Mouse (Mus musculus) right cerebral cortex, postnatal 10 days (tissue): ENCODE measurements around the gene Slc34a1.

Source experiments
- DNase-seq, 2 experiments: peaks; one replicate each; pipeline ENCODE4 v3.0.0; 2021; ENCODE audit warnings: low spot score in 2 of 2

Slc34a1 gene

DNA sequence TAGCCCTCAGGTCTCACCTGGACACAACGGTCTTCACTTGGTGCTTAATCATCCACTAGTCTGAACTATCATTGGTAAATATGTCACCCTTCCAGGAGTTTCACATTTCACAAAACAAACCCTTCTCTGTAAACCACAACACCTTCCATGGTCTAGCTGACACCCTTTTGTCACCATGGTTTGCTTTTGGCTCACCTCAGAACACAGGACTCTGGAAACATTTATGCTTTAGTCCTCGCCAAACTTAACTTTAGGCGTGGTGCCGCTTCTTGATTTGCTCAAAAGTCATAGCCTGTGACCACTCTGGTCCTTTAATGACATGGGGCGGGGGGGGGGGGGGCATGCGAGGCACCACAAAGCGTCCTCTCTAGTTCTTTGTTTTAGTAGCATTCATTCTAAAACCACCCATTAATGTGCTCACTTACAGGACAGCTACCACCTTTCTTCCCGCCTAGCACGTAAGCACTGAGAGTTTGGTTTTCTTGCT lies 45.9 kb downstream of the Slc34a1 start:
- DNase-seq = no peak

GRCm38 (mm10) chr13:55444286-55444936 lies 46.4 kb downstream of the Slc34a1 start:
- peak in 1 of 2 experiments; percentile 82 for DNase-seq

DNA sequence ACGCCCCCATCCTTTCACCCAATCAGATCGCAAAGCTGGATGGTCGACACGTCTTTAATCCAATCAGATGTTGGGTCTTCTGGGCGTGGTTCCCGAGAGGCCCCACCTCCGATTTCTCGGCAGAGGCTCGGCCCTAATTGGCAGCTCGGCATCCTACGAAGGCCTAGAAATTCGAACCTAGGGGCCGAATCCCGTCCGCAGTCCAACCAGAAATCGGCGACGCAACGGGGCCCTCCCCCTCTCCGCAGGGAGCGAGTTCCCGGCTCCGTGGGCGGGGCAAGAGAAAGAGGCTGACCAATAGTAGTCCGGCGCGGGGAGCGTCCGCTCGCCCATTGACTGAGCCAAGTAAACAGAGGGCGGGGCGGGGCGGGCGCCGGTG lies 46.9 kb downstream of the Slc34a1 start, which contains the start of gene Grk6:
TSS of gene Grk6 (plus strand) at position 136 of the 379 bp plus-strand sequence.
- peak; percentile 100 for DNase-seq

DNA sequence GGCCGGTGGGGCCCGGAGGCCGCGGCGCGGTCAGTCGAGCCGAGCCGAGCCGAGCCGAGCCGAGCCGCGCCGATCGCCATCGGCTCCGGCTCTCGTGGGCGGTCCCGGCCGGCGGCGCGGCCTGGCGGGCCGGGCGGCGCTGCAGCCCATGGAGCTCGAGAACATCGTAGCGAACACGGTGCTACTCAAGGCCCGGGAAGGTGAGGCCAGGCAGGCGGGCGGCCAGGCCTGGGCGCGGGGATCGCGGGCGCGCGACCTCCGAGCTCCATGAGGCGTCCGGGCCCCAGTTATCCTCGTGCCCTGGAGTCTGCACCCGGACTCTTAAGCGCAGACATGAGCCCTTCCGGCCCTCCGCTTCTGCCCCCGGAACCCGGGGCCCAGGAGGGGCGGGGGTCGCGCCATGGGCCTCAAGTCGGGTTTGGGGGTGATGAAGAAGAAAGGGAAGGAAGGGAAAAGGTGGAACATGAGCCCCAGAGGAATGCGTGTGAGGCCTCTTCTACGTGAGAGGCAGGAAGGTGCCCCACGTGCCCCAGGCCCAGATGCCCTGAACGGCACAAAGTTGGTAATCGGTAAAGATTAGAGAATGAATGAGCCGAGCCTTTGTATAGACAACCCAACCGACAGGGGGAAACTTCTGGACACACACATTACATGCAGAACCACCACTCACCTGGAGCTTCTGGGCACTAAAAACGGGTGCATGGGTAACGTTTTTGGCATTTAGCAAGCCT lies 47.5 kb downstream of the Slc34a1 start:
- DNase-seq = peak in 1 of 2 experiments; percentile 57

DNA sequence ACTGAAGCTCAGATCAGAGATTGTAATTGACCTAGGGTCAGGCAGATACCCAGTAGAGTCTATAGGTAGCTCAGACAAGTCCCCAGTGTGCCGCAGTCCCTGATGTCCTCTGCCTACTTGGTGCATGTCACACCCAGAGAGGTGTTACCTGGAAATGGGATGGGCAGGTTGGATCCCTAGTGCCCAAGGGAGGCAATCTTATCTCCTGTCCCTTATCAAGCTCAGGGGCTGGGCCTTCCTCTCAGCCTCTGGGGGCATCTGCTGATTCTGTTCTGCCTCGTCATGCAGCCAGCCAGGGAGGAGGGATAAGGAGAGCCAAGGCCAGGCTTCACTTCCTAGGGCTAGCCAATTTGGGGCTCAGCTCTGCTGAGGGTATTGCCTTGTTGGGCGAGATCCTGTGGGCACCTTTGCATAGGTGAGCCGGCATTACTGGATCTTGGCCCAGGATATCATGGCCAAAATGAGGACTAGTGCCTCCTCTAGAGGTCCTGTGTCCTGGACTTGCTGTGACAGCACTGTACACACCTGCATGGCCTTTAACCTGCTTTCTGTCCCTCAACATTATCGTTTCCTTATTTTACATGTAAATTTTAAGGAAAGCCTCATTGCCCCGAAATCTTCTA lies 48.6 kb downstream of the Slc34a1 start:
- no peak for DNase-seq

DNA sequence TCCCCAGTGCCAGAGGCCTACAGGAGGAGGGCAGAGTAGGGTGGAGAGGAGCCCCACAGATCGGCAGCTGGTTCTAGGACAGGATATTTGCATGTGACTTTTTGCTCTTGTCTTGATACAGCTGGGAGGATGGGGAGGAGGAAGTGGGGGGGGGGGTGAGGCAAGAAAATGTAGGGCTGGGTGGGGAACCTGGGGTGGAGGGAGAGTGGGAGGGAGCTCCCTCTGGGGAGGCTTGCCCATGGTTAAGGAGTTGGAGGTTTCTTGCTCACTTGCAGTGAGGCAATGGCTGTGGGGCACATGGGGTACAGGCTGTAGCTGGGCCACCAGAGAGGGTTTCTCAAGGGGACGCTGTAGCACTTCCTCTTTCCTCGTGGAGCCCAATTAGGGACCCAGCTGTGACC lies 49.6 kb downstream of the Slc34a1 start:
- DNase-seq = no peak

- no peak for DNase-seq
Observed at GRCm38 (mm10) chr13:55448131-55448530, 50.1 kb downstream of the Slc34a1 start.

- DNase-seq = no peak
Observed at GRCm38 (mm10) chr13:55449205-55449604, 51.2 kb downstream of the Slc34a1 start.

GRCm38 (mm10) chr13:55449679-55450441 lies 51.9 kb downstream of the Slc34a1 start:
- no peak for DNase-seq

DNA sequence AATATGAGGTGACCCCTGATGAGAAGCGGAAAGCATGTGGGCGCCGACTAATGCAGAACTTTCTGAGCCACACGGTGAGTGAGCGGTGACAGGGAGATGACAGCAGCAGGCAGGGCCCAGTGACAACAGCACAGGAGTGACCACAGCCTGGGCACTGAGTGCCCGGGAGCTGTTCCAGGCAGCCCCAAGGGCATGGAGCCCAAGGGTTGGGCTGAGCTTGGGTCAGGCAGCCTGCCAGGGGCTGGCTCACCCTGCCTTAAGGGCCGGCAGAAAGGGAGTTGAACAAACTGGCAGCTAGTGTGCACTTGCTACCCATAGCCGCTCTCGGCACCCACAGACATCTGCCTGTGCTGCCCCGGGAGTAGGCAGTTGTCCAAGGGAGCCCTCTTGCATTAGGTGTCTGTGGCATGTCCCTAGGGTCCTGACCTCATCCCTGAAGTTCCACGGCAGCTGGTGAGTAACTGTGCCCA lies 52.6 kb downstream of the Slc34a1 start:
- DNase-seq = peak; percentile 75 to 78

DNA sequence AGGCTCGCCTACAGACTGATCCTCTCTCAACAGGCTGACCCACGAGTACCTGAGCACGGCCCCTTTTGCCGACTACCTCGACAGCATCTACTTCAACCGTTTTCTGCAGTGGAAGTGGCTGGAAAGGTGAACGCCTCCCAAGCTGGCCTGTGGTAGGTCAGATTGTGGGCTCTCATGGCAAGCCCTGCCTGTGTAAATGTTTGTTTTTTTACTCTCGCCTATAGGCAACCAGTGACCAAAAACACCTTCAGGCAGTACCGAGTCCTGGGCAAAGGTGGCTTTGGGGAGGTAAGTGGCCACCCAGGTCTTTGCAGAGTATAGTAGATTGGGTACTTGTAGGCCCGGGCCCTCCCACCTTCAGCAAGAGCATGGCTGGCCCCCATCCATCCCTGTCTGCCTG lies 53.3 kb downstream of the Slc34a1 start:
- DNase-seq = peak in 1 of 2 experiments; percentile 27

- DNase-seq = peak in 1 of 2 experiments; percentile 21
Observed at GRCm38 (mm10) chr13:55451785-55452549, 54.0 kb downstream of the Slc34a1 start.

- DNase-seq = no peak
Observed at GRCm38 (mm10) chr13:55462965-55463364, 65.0 kb downstream of the Slc34a1 start.

DNA sequence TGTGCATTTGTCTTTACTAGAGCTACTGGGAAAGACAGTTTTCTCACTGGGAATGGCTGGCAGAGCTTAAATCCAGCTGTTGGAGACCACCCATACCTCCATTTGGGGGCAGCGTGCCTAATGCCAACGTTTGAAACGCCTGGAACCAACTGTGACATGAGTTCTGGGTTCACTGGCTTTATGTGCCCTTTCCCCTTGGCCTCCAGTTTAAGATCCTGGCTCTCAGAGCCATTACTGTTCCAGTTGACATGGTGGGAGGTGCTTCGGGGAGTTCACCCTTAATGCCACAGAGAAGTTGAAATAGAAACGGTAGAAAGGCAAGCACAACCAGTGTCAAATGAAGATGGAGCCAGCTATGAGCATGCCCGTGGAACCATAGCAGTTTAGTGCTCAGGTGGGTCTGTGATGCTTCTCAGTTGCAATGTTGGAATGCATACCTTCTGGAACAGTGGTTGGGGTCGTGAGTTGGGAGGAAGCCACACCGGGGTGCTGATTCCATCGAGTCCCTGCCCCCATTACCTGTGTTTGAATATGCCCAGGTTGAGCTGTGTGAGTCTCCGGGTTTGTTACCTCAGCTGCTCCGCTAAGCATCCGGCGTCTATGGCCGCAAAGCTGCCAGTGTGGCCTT lies 65.5 kb downstream of the Slc34a1 start:
- peak in 1 of 2 experiments; percentile 68 for DNase-seq

DNA sequence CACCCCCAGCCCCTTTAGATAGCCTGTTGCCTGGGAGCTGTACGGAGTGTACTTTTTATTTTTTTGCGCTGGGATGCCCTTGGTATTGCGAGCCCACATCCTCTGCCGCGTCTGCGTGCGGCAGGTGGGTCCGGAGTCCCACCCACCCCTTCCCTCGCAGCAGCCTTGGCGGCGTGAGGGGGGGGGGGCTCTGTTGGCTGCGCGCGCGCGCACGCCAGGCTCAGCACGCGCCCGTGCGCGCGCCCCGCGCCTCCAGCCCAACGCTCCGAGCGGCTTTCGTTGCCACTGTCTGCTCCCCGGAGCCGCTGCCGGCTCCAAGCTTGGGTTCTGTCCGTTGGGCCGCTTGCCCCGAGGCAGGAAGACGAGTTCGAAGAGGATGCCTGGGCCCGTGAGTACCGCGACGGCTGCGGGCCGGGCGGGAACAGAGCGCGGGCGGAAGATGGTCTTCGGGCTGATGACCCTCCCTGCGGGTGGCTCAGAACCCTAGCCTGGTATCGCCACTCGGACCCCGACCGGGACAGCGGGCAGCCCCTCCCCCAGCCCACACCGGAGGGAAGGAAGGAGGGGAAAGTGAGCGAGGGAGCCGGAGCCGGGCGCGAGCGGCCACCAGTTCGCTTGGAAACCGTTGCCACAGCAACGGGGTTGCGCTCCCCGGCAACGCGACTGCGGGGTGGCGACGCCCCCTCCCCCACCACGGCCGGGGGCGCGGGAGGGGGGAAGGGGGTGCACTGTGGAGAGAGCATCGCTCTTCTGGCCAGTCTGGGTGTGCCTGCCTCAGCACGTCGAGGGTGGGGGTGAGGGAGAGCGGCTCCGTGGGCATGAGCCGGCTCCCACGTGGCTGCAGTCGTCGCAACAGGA lies 66.3 kb downstream of the Slc34a1 start, which contains the start of gene Prr7:
TSS of gene Prr7 (plus strand) at position 241 of the 858 bp plus-strand sequence.
- peak; percentile 88 to 91 for DNase-seq

- peak in 1 of 2 experiments; percentile 73 for DNase-seq
Observed at GRCm38 (mm10) chr13:55465184-55465583, 67.2 kb downstream of the Slc34a1 start.
